Mouse (Mus musculus) A20 (cell line): ENCODE measurements around the gene Abhd12.
A peak's percentile ranks its signal among the peaks of the same experiment; 100 is the strongest.
"Not testable (repeated sequence)": the region's sequence is repeated elsewhere in the genome, so short reads cannot be mapped to it uniquely, and the experiment has no call there.

Experiments used
- DNase-seq: peaks from one replicate; pipeline ENCODE4 v3.0.0-alpha.2; 2011; ENCODE audit warnings: low read depth, low spot score

Gene Abhd12

GRCm38 (mm10) chr2:150904272-150904935 is at the start of gene Abhd12:
Abhd12 (minus strand) TSS chr2:150904741.
- peak; percentile 99 for DNase-seq

- no peak for DNase-seq
Observed at GRCm38 (mm10) chr2:150951201-150951600, 46.7 kb upstream of the Abhd12 start.

GRCm38 (mm10) chr2:150950056-150950455 is 45.5 kb upstream of the Abhd12 start:
- no peak for DNase-seq

- DNase-seq = no peak
Observed at GRCm38 (mm10) chr2:150949652-150950051, 45.1 kb upstream of the Abhd12 start.

- DNase-seq = no peak
Observed at GRCm38 (mm10) chr2:150948786-150949185, 44.2 kb upstream of the Abhd12 start.

- DNase-seq = not testable (repeated sequence)
Observed at GRCm38 (mm10) chr2:150947880-150948611, 43.5 kb upstream of the Abhd12 start.

GRCm38 (mm10) chr2:150947341-150947740 is 42.8 kb upstream of the Abhd12 start:
- DNase-seq = not testable (repeated sequence)

- DNase-seq = no peak
Observed at GRCm38 (mm10) chr2:150944017-150944416, 39.5 kb upstream of the Abhd12 start.

- no peak for DNase-seq
Observed at GRCm38 (mm10) chr2:150934659-150935058, 30.1 kb upstream of the Abhd12 start.

GRCm38 (mm10) chr2:150933482-150933881 is 28.9 kb upstream of the Abhd12 start:
- DNase-seq = no peak

- no peak for DNase-seq
Observed at GRCm38 (mm10) chr2:150930806-150931205, 26.3 kb upstream of the Abhd12 start.

GRCm38 (mm10) chr2:150929156-150929555 is 24.6 kb upstream of the Abhd12 start:
- no peak for DNase-seq

GRCm38 (mm10) chr2:150927038-150927720 is 22.6 kb upstream of the Abhd12 start:
- DNase-seq = no peak

- DNase-seq = no peak
Observed at GRCm38 (mm10) chr2:150923505-150923904, 19.0 kb upstream of the Abhd12 start.

- no peak for DNase-seq
Observed at GRCm38 (mm10) chr2:150923026-150923425, 18.5 kb upstream of the Abhd12 start.

GRCm38 (mm10) chr2:150922165-150922564 is 17.6 kb upstream of the Abhd12 start:
- DNase-seq = no peak

GRCm38 (mm10) chr2:150921697-150922096 is 17.2 kb upstream of the Abhd12 start:
- DNase-seq = no peak

GRCm38 (mm10) chr2:150920543-150920942 is 16.0 kb upstream of the Abhd12 start:
- no peak for DNase-seq

GRCm38 (mm10) chr2:150918720-150919119 is 14.2 kb upstream of the Abhd12 start:
- DNase-seq = no peak

- DNase-seq = no peak
Observed at GRCm38 (mm10) chr2:150915786-150916185, 11.2 kb upstream of the Abhd12 start.

- peak; percentile 58 for DNase-seq
Observed at GRCm38 (mm10) chr2:150914781-150915515, 10.4 kb upstream of the Abhd12 start.
